Mouse (Mus musculus) olfactory bulb, adult 2 months (tissue): Measurements from ENCODE around the gene Tssc4. TPM values are rescaled to one million over a fixed set of nuclear protein-coding genes. Genes with fewer than 3 reads are reported as not detected.

ENCODE experiments used
- H3K27ac ChIP-seq: fragments of 200-500 bp; 2 replicates; pipeline ENCODE4 v1.5.1; 2012; ENCODE audit warnings: low read depth, low read length; ENCODE audit not compliant: insufficient read depth
- H3K4me1 ChIP-seq: fragments of 200-500 bp; 2 replicates; pipeline ENCODE4 v1.6.1; 2012; ENCODE audit warnings: low read length; ENCODE audit not compliant: control insufficient read depth, insufficient read depth
- H3K4me3 ChIP-seq: fragments of 200-500 bp; 2 replicates; pipeline ENCODE4 v1.5.1; 2012; ENCODE audit warnings: mild to moderate bottlenecking, low read depth, low read length, moderate library complexity; ENCODE audit not compliant: insufficient read depth
- CTCF ChIP-seq: fragments of 200-500 bp; IDR thresholded peaks from 2 replicates; pipeline ENCODE4 v1.5.1; 2012; ENCODE audit warnings: low read depth, mild to moderate bottlenecking, low read length, moderate library complexity; ENCODE audit not compliant: insufficient read depth
- POLR2A ChIP-seq: fragments of 200-500 bp; IDR thresholded peaks from 2 replicates; pipeline ENCODE4 v1.6.1; 2012; ENCODE audit warnings: mild to moderate bottlenecking, low read depth, low read length, moderate library complexity; ENCODE audit not compliant: insufficient read depth
- WGBS: fragments of 180-500 bp; shearing (Covaris S2); methylation state at CpG from one replicate; pipeline ENCODE4 v1.1.7; 2018; 5-methylcytosine and 5-hydroxymethylcytosine counted together
- polyA plus RNA-seq: library from polyadenylated mRNA; stranded (reverse); fragments of >200 nt; gene quantifications from 2 replicates; pipeline ENCODE4 v1.2.4, GENCODE M21; 2012; ENCODE audit warnings: low replicate concordance; ENCODE audit not compliant: missing spikeins, insufficient read depth, insufficient read length

The Tssc4 gene
- polyA plus RNA-seq, result not detected in 2 replicates

DNA sequence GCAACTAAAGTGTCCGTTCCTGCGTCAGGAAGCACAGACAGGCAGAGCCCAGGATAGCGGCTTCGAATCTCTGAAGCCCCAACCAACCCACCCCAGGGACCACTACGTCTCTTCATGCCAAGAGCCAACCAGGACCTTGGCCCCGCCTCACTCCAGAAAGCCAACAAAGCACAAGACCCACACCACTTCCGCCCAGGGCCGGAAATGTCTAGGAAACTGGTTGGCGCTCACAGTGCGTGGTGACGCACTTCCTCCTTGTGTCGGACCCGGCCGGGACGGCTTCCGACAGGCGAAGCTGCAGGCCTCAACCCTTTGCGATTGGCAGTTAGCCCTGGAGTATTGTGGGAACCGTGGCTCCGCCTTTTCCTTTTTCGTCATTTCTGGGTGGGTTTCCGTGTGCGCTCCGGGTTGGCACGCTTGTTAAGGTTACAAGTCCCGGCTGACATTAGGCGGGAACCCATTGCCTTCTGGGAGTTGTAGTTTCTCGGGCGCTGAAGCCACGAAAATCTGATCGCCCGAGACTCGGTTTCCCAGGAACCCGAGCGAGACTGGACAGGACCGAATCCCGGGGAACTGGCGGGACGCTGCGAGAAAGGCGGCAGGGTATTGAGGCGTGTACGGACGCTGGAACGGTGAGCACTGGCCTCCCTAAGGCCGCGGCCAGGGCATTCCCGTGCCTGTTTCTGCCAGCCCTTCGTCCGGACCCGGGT is at the start of gene Tssc4:
TSS of gene Tssc4 (plus strand) at position 368 of the 710 bp plus-strand sequence.
- under 1% methylated on average over 51 of the region's 51 CpGs for WGBS
- TF ChIP-seq POLR2A (peak; percentile 41), CTCF (no peak)
- Histone ChIP-seq H3K4me1 (peaks cover 22% of the 10 kb centered on the region), H3K27ac (peak within 1 kb of the TSS; percentile 90), H3K4me3 (peak within 1 kb of the TSS; percentile 90)

DNA sequence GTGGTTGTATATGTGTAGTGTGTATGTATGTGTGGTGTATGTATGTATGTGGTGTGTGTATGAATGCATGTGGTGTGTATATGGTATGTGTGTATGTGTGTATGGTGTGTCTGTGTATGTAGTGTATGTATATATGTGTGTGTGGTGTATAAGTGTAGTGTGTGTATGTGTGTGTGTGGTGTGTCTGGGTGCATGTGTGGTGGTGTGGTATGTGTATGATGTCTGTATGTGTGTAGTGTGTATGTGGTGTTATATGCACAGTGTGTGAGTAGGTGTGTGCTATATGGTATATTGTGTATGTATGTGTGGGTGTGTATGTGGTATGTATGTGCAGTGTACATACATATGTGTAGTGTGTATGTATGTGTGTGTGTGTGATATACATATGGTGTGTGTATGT is 49.0 kb upstream of the Tssc4 start:
- Histone ChIP-seq H3K27ac (no peak overlapping the region), H3K4me1 (peaks cover 19% of the 10 kb centered on the region), H3K4me3 (no peak overlapping the region)
- TF ChIP-seq POLR2A, result no peak
- TF ChIP-seq CTCF, result no peak

DNA sequence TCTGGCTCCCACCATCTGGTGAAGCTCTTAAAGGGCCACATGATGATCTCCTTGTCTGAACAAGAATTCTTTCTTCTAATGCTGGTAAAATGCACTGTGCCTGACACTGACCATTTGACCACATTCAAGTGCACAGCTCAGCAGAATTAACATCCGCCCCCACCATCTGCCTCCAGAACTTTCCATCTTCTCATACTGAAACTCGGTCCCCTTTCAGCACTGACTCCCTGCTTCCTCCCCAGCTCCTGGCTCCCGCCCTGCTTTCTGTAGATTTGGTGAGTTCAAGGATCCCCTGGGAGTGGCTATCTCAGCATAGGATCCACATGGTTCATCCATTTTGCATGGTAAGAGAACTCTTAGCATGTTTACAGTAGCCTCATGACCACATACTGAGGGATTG is 48.3 kb upstream of the Tssc4 start:
- 86% methylated on average over 3 of the region's 3 CpGs for WGBS
- TF ChIP-seq POLR2A (no peak), CTCF (no peak)
- H3K27ac ChIP-seq, result no peak overlapping the region

DNA sequence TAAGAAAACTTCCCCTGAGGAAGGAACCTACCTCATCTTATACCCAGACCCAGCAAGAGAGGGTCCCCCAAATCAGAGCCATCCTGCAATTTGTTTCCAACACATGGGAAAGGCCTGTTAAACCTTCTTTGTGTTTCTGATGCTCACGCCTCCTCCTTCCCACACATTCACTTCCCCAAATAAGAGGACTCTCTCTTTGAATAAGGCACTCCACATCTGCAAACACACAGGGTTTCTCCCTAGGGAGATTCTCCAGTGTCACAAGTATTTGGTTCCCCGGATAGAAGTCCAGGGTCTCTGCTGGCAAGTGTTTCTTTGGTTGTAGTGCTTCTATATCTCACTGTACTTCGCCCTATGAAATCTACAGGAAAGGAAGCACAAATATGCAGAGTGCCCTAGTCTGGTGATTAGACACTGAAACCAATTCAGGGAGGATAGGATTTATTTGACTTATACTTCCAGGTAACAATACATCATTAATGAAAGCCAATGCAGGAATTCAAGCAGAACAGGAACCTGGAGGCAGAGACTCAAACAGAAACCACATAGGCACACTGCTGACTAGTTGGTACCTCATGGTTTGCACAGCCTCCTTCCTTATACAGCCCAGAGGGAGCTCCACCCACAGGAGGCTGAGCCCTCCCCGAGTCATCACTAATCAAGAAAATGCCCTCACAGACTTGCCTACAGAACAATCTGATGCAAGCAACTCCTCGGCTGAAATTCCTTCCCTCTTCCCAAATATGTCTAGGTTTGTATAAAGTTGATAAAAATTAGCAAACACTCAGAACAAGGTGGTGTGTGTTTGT is 47.5 kb upstream of the Tssc4 start:
- H3K4me1 ChIP-seq, result peaks cover 8% of the 10 kb centered on the region
- no peak overlapping the region for H3K4me3 ChIP-seq
- H3K27ac ChIP-seq, result no peak overlapping the region
- TF ChIP-seq POLR2A, result no peak
- WGBS, result 48% methylated on average over 5 of the region's 5 CpGs

More for the DNA sequence above, 48.3 kb upstream of the Tssc4 start:
- Histone ChIP-seq H3K4me1 (peaks cover 15% of the 10 kb centered on the region), H3K4me3 (no peak overlapping the region)

DNA sequence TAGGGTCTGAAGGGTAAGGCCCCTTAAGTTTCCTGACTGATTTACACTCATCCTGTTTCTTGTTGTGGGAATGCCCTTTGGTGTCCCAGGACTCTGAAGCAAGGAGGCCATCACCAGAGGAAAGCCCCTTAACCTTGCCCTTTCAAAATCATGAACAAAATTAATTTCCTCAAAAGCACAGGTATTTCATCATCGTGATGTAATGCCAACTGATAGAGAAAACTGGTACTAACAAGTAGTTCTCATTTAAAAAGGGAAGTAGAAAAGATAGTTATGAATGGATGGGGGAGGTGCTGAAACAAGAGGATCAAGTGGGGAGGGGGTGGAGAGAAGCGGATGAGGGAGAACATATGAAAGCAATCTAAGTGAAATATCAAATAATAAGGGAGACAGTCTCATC is 45.5 kb upstream of the Tssc4 start:
- WGBS, result 94% methylated on average over 2 of the region's 2 CpGs
- Histone ChIP-seq H3K27ac (no peak overlapping the region), H3K4me3 (no peak overlapping the region), H3K4me1 (no peaks in the 10 kb centered on the region; the same call in 1 of the 2 replicates)
- TF ChIP-seq POLR2A, result no peak
- TF ChIP-seq CTCF, result no peak

DNA sequence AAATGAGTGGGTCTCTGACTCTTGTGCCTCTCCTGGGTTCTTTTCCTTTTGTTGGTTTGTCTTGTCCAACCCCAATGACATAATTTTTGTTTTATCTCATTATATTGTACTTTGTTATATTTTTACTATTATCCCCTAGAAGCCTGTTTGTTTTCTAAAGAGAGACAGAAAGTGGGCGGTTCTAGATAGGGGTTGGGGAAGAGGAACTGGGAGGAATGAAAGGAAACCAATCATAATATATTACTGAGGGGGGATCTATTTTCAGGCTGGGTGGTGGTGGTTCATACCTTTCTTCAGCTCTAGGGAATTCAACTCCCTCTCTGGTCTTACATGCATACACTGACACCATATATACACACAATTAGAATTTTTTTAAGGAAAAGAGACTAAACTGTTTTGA is 44.8 kb upstream of the Tssc4 start:
- no peaks in the 10 kb centered on the region; the same call in 1 of the 2 replicates for H3K4me1 ChIP-seq
- H3K4me3 ChIP-seq, result no peak overlapping the region
- WGBS, result 100% methylated on average over 1 of the region's 1 CpGs
- H3K27ac ChIP-seq, result no peak overlapping the region
- no peak for TF ChIP-seq POLR2A
- no peak for TF ChIP-seq CTCF

DNA sequence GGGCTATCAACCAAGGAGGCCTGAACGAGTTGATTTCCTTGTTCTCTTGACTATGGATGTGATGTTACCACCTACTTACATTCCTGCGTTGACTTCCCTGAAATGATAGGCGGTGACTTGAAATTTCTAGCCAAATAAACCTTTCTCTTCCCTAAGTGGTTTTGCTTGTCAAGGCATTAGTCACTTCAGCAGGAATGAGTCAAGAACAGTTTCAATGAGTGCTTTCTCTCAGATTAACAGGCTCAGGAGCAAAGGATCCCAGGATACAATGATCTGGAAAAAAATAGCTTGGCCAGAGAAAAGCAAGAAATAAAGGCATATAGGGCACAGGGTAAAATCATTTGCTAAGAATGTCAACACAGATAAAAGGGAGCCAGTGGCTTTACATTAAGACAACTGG is 43.6 kb upstream of the Tssc4 start:
- 86% methylated on average over 3 of the region's 3 CpGs for WGBS
- Histone ChIP-seq H3K4me1 (no peaks in the 10 kb centered on the region; the same call in 1 of the 2 replicates), H3K27ac (no peak overlapping the region), H3K4me3 (no peak overlapping the region)
- TF ChIP-seq CTCF, result no peak
- TF ChIP-seq POLR2A, result no peak

DNA sequence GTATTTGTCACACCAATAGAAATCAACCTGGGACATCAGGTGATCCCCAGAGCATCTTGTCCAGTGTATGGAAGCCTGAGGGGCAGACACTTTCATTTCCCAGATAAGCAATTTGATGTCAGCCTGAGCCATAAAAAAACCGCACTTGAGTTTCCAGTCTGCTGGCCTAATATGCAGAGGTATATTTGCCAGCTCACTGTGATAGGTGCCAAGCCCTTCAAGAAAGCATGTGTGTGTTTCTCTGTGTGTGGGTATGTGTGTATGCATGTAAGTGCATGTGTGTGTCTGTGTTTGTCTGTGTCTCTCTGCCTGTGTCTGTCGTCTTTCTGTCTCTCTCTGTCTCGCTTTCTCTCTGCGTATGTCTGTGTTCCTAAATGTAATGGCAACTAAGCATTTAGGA is 41.9 kb upstream of the Tssc4 start:
- WGBS, result 92% methylated on average over 4 of the region's 4 CpGs
- no peaks in the 10 kb centered on the region for H3K4me1 ChIP-seq
- H3K27ac ChIP-seq, result no peak overlapping the region
- no peak for TF ChIP-seq POLR2A
- no peak for TF ChIP-seq CTCF
- no peak overlapping the region for H3K4me3 ChIP-seq

DNA sequence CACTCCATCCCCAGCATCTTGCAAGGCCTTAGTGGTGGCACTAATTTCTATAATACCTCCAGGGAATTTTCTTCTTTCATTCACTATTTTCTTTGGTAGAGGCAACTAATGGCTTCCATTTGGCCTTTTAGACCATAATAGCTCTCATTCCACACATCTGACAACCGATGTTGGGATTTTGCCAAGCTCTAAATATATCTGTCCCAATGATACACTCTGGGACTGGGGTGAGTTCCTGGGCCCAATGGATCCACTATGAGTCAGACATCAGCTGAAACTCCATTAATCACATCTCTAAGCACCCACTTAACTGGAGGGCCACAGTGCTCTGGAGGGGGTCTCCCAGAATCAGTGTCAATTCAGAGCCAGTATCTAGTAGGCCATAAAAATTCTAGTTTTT is 37.2 kb upstream of the Tssc4 start:
- TF ChIP-seq POLR2A (no peak), CTCF (no peak)
- H3K27ac ChIP-seq, result no peak overlapping the region
- 29% methylated on average over 1 of the region's 1 CpGs for WGBS

More for the DNA sequence above, 37.2 kb upstream of the Tssc4 start:
- Histone ChIP-seq H3K4me3 (no peak overlapping the region), H3K4me1 (no peaks in the 10 kb centered on the region)
